Mouse (Mus musculus) layer of hippocampus, adult 18-20 months (tissue): ENCODE measurements around the gene Lsm11. TPM values are rescaled to one million over a fixed set of nuclear protein-coding genes. Genes with fewer than 3 reads are reported as not detected.

Experiments
- DNase-seq, 2 experiments: peaks; one replicate each; pipeline ENCODE4 v3.0.0; 2022; ENCODE audit warnings: low spot score in 2 of 2
- total RNA-seq, 2 experiments: library from RNA; stranded (reverse); gene quantifications; 2 replicates each; pipeline ENCODE4 v1.2.3; 2021

The Lsm11 gene
- total RNA-seq, 2 experiments from 2014 or later = 24.4 to 28.8 TPM

DNA sequence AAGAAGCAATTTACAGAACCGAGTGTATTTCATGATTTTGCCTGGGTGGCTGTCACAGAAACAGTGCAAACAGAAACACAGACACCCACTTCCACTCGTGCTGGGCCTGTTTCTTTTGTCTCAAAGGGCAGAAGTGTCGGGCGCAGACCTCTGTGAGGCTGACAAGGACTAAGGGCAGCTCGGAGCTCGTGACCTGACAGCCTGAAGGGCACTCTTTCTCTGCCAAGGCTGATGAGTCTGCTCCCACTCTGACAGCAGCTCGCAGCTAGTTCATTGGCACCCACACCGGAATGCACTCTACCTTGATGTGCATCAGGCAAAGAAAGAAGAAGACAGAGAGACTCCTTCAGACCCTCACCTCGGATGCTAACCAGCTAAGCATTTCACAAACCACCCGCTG, 15.2 kb downstream of the Lsm11 start:
- DNase-seq = no peak

DNA sequence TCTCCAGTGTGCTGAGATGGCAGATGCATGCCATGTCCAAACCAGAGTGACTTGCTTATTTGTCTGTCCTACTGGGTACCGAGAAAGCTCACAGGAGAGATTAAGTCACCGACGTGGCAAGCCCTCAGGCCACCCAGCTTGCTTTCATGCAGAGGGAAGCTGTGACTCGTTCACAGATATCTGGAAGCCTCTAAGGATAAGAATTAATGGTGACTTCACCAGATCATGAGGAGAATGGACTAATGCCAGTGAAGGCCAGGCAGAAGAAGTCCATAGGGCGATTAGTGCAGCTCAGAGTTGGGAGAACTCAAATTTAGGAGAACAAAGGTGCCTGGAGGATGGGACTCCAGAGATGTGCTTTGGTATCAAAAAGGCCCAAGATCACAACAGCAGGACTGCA, 17.3 kb downstream of the Lsm11 start:
- no peak for DNase-seq

DNA sequence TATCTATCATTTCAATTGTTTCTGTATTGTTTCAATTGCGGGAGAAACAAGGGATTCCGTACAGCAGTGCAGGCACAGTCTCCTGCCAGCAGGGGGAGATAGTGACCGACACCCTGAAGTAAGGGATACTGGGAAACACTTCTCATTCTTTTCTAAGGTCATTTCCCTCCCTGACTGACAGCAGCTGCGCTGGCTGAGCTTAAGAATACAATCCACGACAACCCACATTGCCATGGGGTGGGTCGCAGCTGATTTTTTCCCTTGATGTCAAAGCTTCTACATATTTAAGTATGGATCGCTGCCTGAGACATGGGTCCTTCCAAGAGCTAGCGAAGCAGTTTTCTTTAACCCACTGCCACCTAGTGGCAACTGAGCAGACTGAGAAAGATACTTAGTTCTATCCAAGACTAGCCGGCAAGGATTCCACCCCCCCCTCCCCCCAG, 18.1 kb downstream of the Lsm11 start:
- DNase-seq = peak; percentile 73 to 85

DNA sequence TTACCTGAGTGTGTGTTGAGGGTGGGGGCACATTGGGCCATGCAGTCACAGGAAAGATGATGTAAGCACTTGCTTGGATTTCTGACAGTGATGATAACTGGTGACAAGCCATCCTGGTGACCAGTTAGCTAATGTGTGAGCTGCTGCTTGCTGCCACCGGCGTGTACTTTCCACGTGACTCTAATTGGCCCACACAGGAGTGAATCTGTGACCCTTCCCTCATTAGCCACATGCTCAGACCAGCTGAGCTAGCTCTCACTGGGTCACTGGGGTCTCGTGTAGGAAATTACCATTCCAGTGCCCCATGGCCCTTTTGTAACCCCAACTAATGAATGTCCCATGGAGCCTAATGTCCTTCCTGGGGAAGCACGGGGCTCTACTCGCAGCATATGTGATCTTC, 19.3 kb downstream of the Lsm11 start:
- no peak for DNase-seq

DNA sequence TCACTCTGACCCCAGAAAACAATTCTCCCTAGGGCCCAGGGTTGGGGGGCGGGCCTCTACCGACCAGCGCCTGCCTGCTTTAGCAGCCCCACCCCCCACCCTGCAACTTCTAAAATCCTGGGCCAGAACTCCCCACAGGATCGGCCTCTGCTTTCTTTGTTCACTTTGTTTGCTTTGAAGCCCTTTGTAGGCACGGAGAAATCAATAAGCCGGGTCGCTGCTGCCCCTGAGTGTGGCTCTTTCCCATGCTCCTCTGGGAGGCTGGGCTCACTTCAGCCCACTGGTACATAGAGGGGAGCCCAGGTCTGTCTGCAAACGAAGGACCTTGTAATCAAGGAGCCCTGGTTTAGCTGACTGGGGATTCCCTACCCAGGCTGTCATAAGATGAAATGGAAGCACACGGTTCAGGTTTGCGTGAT, 23.2 kb downstream of the Lsm11 start:
- DNase-seq = no peak

DNA sequence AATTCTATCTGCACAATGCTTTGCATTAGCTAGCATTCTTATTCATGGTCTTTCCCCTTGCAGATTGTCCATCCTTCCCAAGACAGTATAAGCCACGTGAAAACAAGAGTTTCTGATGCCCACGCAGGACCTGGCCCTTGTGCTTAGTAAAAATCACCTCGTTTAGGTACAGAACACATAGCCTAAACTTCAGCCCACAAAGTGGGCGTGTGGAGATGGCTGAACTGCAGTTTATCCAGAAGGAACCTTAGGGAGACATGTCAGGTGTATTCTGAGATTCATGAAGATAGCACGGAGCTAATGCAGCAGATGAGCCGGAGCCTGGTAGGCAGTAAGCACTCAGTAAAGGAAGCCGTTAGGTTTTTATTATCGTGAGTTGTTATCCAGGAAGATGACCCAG, 23.7 kb downstream of the Lsm11 start:
- DNase-seq = no peak

DNA sequence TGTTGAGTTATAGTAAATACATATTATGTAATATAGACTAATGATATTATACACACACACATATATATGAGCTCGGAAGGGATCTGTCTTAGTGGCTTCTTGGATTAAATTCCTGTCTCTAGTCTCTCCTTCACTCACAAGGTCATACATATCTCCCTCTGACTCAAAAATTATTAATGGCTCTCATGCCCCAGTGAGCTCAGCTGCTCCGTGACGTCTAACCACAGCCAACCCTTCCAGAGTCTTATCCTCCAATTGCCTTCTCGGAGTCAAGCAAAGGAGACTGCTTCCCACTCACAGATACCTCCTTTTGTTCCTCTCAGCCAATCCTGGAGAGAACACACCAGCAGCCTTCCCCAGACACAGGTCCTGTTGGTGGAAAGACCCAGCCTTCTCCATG, 25.9 kb downstream of the Lsm11 start:
- no peak for DNase-seq

DNA sequence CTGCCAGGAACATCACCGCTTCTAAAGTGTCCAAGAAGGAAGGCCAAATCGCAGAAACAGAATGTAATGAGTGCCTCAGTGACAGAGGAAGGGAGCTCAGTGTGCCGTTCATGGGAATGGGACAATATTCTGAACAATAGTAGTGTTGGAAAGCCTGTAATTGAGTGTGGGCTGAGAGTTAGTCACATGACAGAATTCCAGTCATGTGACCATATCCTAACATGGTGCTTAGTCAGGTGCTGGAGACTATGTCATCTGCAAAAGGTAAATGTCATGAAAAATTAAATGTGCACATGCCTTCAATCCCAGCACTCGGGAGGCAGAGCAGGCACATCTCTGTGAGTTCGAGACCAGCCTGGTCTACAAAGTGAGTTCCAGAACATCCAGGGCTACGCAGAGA, 26.7 kb downstream of the Lsm11 start:
- no peak for DNase-seq

DNA sequence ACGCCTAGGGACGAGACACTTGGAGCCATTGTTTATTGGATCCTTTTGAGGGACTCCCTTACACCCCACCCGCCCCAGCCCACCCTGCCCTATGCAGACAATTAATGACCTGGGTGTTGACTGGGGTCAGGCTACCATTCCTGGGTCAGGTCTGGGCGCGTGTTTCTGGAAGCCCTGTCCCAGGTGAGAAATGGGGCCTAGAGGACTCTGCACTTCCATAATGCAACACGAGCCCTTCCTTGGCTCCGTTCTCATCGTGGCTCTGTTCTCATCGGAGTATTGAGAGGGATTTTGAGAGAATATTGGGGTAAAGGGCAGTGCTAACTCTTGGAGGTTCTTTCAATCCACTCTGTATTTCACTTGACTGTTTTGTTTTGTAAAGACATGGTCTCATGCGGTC, 28.5 kb downstream of the Lsm11 start:
- DNase-seq = no peak

DNA sequence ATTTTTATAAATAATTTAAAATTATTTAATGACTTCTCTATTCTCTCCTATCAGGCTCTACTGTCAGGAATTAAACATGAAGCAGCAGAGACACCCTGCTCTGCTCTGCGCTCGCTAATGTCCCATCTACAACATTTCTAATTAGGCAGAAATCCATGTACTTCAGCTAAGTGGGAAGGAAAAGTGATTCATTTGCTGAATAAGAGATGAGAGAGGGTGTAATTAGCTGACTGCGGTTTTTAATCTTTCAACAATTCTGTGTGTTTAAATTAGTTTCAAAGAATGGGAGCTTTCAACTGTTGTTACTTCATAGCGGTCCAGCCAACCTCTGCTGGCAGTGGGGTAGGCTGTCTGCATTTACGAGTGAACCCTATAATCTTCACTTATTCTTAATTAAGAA, 34.0 kb downstream of the Lsm11 start:
- DNase-seq = no peak

DNA sequence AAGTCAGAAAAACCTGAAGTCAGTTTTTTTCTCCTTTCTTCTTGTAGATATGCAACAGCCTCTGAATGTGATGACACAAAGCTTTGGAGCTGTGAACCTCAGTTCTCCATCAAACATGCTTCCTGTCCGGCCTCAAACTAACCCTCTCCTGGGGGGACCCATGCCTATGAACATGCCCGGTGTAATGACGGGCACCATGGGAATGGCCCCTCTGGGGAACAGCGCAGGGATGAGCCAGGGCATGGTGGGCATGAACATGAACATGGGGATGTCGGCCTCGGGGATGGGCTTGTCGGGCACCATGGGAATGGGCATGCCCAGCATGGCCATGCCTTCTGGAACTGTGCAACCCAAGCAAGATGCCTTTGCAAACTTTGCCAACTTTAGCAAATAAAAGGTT, 35.8 kb downstream of the Lsm11 start:
- no peak for DNase-seq

DNA sequence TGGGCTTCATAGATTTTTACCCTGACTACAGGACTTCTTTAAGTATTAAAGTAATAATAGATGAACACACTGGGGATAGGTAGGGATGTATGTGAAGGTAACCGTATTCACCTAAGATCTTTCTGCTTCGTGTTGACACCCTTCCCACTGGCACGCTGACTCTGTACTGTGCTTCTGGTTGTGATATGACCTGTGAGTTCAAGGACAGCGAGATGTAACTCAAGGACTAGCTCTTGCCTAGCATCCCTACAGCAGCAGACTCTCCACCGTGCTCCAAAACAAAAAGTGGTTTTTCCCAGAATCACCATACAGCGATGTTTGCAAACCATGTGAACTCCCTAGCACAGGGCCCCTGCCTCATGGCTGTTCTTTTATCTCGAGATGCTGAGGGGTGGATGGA, 36.7 kb downstream of the Lsm11 start:
- DNase-seq = no peak

DNA sequence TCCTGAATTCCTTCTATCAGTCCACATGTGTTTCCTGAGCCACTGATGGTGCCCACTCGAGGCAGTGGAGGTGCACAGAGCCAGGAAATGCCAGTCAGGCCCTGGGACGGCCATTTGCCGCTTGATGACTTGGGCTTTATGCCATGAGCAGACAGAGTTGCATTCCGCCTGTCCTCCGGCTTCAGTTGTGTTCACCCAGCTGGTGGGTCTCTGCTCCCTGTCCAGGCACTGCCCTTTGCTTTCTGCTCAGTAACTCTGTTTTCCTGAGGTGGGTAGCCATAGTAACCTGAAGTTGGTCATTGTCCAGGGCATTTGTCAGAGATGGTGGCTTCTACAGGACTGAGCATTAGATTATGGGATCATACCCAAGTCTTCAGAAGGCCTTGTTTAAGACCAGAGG, 37.4 kb downstream of the Lsm11 start:
- no peak for DNase-seq

DNA sequence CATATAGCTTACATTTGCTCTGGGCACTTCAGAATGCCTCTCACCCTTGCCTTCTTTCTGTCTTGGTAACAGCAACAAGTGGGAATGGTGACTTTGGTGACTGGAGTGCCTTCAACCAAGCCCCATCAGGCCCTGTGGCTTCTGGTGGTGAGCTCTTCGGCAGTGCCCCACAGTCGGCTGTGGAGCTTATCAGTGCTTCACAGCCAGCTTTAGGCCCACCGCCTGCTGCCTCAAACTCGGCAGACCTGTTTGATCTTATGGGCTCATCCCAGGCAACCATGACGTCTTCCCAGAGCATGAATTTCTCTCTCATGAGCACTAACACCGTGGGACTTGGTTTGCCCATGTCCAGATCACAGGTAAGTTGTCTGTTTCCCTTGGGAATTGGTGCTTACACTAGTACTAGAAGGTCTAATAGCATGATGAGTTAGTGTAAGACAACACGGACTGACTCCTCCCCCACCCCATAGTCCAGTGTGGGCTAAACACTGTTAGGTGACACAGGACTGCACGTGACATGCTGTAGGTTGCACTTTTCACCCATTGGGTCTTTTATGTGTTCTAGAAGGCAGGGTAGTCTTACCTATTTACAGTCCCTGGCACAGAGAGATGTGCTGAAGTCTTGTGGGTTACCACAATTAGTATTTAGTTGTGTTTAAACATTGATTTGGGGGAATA, 38.5 kb downstream of the Lsm11 start:
- DNase-seq = no peak

DNA sequence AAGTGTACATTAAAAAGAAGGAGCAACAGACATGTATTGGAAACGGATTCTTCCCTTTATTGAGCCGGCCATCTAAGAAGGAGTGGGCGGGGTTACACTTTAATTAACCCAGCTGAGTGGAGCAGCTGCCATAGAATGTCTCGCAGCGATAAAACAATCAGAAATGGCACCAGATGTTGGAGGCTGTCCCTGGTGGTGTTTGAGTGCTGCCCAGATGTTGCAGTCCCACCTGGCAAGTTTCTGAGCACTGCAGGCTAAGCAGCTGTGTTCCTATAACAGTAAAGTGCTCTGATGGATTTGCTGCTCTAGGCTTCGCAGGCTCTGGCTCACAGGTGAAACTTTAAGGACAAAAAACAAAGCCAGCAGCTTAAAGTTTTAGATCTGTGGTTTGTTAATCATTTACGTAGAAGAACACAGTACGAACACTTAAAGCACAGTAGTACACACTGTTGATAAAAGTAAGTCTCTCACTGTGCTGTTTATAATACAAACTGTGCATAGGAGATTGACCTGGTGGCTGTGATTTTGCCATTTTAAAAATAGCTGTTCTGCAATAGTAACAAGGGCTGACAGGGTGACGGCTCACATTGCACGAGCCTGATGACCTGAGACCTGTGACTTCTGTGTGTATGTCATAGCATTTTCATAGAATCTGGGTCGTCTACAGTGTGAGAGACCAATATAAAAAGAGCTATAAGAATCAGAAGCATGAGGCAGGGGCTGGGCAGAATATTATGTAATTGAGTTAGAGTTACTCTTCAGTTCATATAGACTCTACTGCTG, 44.3 kb downstream of the Lsm11 start:
- no peak for DNase-seq

DNA sequence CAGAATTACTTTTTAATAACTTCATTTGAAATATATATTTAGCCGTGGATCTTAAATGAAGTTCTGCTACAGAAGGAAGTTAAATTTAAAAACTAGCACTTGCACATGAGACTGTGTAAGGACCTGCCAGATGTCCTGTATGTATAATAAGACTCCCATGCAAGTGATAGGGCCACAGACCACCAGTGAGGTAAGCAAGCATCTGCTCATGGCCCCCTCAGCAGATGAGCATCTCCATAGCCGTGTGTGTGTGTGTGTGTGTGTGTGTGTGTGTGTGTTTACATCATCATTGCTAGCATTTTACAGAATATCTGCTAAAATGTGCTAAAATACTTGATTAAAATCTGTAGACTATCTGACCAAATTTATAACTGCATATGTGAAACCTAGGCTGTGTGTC, 47.3 kb downstream of the Lsm11 start:
- DNase-seq = no peak

DNA sequence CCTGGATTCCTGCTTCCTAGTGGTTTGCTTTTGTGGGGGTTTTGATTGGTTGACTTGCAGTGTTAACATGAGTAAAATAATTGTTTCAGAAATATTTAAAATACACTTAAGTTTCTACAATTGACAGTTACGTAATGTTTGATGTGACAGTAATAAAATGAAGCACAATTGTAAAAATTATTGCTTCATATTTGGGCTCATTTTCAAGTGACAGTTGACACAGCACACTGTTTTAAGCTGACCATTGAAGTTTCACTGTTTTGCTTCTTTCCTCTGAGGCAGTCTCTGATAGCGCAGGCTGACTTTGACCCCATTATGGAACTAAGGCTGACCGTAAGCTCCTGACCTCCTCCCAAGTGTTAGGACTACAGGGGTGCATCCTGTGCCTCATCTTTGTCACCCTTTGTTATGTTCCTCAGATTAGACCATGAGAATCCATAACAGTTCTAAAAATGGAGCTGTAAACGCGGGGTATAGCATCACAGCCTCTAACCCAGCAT, 51.8 kb downstream of the Lsm11 start:
- no peak for DNase-seq

DNA sequence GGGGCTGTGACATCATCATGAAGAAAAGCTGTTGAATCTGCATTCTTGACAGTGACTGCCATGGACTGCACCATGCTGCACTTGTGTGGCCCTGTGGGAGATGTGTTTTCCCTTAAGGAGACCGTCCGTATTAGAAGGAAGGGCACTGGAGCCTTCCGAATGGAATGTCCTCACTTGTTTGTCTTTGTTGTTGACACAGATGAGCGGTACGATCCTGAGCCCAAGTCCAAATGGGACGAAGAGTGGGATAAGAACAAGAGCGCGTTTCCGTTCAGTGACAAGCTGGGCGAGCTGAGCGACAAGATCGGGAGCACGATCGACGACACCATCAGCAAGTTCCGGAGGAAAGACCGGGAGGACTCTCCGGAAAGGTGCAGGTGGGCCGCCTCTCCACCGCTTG, 54.3 kb downstream of the Lsm11 start:
- no peak for DNase-seq

DNA sequence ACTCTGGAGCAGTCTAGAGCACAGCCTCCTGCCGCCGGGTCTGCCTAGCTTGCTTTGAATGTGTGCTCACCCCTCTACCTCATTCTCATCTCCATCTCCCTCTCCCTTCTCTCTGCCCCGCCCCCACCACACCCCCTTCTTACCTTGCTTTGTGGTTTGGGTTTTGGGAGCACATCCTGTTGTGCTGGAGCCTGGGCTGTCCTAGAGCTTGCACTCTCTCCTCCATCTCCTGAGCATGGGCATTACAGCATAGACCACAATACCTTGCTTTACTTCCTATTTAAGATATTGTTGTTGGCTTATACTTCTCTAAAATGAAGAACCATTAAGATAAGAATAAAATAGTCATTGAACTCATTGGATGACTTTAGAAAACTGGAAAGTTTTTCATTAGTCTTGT, 54.8 kb downstream of the Lsm11 start:
- no peak for DNase-seq

DNA sequence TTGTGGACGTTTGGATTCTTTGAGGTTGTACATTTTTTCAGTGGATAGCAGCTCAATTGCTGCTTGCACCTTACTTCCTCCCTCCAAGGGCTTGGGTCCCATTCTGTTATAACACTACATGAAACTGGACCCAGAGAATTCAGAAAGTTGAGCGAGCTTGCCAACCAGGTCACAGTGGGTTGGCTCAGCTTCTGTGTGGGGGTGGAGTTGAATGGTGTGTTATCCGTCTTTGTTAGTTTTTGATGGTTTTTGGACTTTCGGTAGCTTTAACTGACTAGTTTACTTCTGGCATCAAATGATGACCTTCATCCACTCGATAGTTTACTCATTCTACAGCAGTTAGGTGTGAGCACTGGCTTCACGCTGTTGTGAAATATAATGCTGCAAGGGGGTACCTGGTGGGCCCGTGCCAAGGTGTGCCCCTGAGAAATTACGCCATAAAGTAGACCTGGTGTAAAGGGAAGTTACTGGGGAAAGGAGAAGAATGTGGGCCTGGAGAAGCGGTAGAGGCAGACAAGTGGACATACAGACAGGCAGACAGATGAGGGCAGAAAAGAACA, 56.2 kb downstream of the Lsm11 start:
- DNase-seq = no peak

DNA sequence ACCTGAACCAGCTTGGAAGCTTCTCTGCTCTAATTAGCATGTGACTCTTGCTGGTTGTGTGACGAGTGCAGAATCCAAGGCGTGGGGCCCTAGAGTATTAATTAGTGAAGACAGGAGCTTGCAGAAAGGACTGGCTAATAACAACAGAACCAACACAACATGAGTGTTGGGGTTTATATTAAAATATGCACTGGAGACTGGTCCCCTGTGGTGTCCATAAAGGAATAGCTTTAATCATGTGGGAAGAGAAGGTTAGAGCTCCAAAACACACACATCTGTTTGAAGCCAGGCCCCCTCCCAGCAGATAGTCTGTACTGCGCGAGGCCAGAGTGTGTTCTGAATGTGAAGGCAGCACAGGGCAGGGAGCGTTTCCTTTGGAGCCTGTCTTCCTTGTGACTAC, 58.1 kb downstream of the Lsm11 start:
- DNase-seq = no peak

DNA sequence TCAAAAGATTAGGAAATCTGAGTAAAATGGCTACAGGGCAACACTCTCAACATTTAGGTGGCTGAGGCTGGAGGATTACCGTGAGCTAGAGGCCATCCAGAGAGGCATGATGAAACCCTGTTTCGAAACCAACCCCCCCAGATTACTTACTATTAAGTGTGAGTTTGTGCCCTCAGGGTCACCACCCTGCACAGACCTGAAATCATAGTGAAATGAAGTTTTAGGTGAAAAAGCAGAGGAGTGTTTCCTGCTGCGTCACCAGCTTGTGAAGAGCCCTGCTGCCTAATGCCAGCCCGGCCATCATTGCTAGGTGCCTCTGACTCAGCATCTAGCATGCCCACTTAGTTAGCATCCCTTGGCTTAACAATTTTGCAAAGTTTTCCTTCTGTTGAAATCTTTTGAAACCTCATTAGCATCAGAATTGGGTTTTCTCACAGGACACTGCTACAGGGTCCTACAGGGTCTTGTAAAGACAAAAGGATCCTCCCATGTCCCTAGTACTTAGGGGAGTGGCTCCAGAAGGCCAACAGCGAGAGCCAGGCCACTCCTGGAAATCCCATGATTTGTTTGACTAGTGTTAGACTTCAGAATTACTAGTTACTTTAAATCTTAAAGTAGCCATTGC, 59.0 kb downstream of the Lsm11 start:
- no peak for DNase-seq
